Comparison of ENCODE assay signal across 9 mouse cellular contexts in the genomic region with DNA sequence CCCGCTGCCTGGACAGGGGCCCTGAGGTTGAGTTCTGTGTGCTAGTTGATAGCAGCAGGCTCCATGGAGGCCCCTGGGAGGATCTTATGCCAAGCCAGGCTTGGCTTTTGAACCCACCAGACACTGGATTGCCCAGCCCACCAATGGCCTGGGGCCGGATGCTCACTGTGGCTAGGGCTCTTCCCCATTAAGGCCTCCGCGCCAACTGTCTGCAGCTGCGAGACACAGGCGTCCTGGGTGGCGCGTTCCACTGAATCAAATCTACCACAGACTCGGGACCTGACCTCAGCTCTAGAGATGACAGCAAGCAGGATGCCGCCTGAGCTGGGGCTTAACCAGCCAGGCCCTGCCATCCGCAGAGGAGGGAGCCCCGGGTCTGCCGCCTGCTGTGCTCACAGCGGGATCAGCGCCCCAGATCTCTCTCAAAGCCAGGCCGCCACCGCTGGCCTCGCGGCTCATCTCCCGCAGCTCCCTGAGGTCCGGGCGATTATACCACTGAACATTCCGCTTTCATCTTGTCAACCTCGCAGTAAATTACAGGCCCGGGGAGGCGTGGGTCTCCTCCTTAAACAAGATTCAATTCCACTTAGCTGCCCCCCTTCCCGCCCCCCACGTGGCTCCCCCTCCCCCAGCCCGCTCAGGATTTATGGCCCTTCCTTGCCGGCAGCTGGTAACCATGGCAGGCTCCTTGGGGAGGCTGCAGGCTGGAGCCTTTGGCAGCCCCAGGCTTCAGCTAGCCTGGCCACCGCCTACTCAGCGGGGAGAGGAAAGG. TPM values are rescaled to one million over a fixed set of nuclear protein-coding genes. Genes with fewer than 3 reads are reported as not detected.
A peak's percentile ranks its signal among the peaks of the same experiment; 100 is the strongest.
DNase-seq lines count a peak whose midpoint lies in the region; ATAC-seq and TF ChIP-seq lines count a peak whose summit lies in the region.
"Had no signal": no experiment of that assay in that cellular context is flagged by ENCODE, and none has a peak within 500 bp of the region (broad histone marks: within the 10 kb centered on the region; RNA-seq: fewer than 3 reads in every experiment).

No protein-coding gene starts in this region.

- peak overlapping the region; percentile 34 for H3K4me2 ChIP-seq in forebrain, embryonic 12.5 days

- H3K27me3 ChIP-seq in forebrain, embryonic 12.5 days, result peaks cover 63% of the 10 kb centered on the region

- intact Hi-C loops in gastrocnemius, postnatal 36 days (cut with DNase I), result no loop called here

- peak overlapping the region; percentile 44 to 55; a peak in 3 of 4 replicates for H3K4me3 ChIP-seq in ES-E14 (ENCODE audit: insufficient read depth in 1 of 2, low read depth in 1 of 2, low read length in 2 of 2, poor library complexity in 1 of 2, severe bottlenecking in 1 of 2)
- no peak overlapping the region for H3K4me3 ChIP-seq in forebrain, embryonic 12.5 days (replicated peaks)
- H3K4me3 ChIP-seq: myocyte had no signal

- H3K4me1 ChIP-seq in ES-E14 (ENCODE audit: control insufficient read depth in 2 of 2, insufficient read depth in 2 of 2, low read length in 2 of 2, poor library complexity in 1 of 2), result no peaks in the 10 kb centered on the region
- peaks cover 36% of the 10 kb centered on the region for H3K4me1 ChIP-seq in forebrain, embryonic 12.5 days

- H3K27ac ChIP-seq in ES-E14 (ENCODE audit: insufficient read depth, low read depth, low read length, poor library complexity, severe bottlenecking), result no peak overlapping the region
- H3K27ac ChIP-seq in forebrain, embryonic 12.5 days, result peak overlapping the region; percentile 76

- in situ Hi-C loops in ES-E14 (cut with MboI; ENCODE audit: low sequenced_read_pairs in 2 of 2, unreplicated experiment in 2 of 2), result no loop called here

- WGBS in forebrain, embryonic 12.5 days, result 4% methylated on average over 32 of the region's 32 CpGs

- peak; percentile 67 for ATAC-seq in forebrain, embryonic 12.5 days (ENCODE audit: low FRiP score)
- 0 out of 2 replicates have a peak, but pooled peaks have one; percentile 17 for ATAC-seq in megakaryocyte progenitor cell, adult 5-6 weeks (replicated peaks; ENCODE audit: poor library complexity)

- no peaks in the 10 kb centered on the region for H3K36me3 ChIP-seq in ES-E14 (ENCODE audit: control insufficient read depth, insufficient read depth, low read length, poor library complexity, severe bottlenecking)
- H3K36me3 ChIP-seq in forebrain, embryonic 12.5 days (replicated peaks), result no peaks in the 10 kb centered on the region

- H3K9me3 ChIP-seq in ES-E14 (ENCODE audit: control insufficient read depth, insufficient read depth, low read depth, low read length), result no peaks in the 10 kb centered on the region
- H3K9me3 ChIP-seq in forebrain, embryonic 12.5 days, result 0 out of 2 replicates have a peak, but pooled peaks cover 4% of the 10 kb centered on the region

- H3K9ac ChIP-seq in ES-E14 (ENCODE audit: insufficient read depth, low read depth, low read length, poor library complexity, severe bottlenecking), result peak overlapping the region; percentile 9; the same call in 1 of the 2 replicates
- peak overlapping the region; percentile 36 for H3K9ac ChIP-seq in forebrain, embryonic 12.5 days

- peak; percentile 22 for DNase-seq in gastrocnemius, postnatal 10 days
- no peak for DNase-seq in gastrocnemius, postnatal 36 days
- no peak for DNase-seq in ES-E14 (ENCODE audit: low read depth, low spot score)
- no peak for DNase-seq in urinary bladder, postnatal 10 days (ENCODE audit: low spot score)
- DNase-seq in urinary bladder, postnatal 4 days (ENCODE audit: low spot score in 2 of 2), result no peak
- no peak for DNase-seq in urinary bladder, postnatal 36 days (ENCODE audit: low spot score in 2 of 2)

TF ChIP-seq in ES-E14, 5 proteins besides CTCF, POLR2A, EP300 and RAD21:
- TF ChIP-seq HCFC1 (IDR thresholded peaks at IDR 0.05; ENCODE audit: borderline replicate concordance, insufficient read depth, low read length) (no peak), ZNF384 (IDR thresholded peaks at IDR 0.05; ENCODE audit: low read depth, low read length) (no peak), CHD2 (IDR thresholded peaks at IDR 0.05; ENCODE audit: low read depth, low read length) (no peak), ZC3H11A (IDR thresholded peaks at IDR 0.05; ENCODE audit: borderline replicate concordance, low read depth, low read length) (no peak), MAFK (IDR thresholded peaks at IDR 0.05; ENCODE audit: insufficient read depth, low read depth, low read length) (no peak)

RNA-seq across cellular contexts. Expression of gene Cdh22, which starts 39.1 kb away (rescaled TPM):
- total RNA-seq in gastrocnemius, postnatal 10 days (2021), result under 1 TPM; 0.07 to 0.25 TPM
- total RNA-seq in gastrocnemius, postnatal 36 days (2021), result under 1 TPM; 0.10 to 0.20 TPM
- total RNA-seq in ES-E14 (2012; rRNA removed), result 0.13 and 0.21 TPM in 2 replicates
- 10.6 and 11.4 TPM in 2 replicates for polyA plus RNA-seq in forebrain, embryonic 12.5 days (2016; fragmentation: Nextera tagmentation; extraction: Ambion mirVana)
- total RNA-seq in megakaryocyte progenitor cell, adult 5-6 weeks (2015), result not detected in 2 replicates
- total RNA-seq in megakaryocyte progenitor cell, adult 5-6 weeks (2017), result not detected in 2 replicates
